Mouse (Mus musculus) liver, embryonic 14.5 days (tissue): ENCODE results near the gene Gnptab. TPM values are rescaled to one million over a fixed set of nuclear protein-coding genes. Genes with fewer than 3 reads are reported as not detected.

ENCODE experiments used
- ATAC-seq: fragments of 200-750 bp; cut with Nextera tagmentation; 2 replicates; pipeline ENCODE4 v1.8.0; 2017; ENCODE audit warnings: moderate number of reproducible peaks, mild to moderate bottlenecking, moderate library complexity; ENCODE audit not compliant: insufficient read depth
- DNase-seq, 3 experiments: peaks; one replicate each; pipeline ENCODE4 v3.0.0-alpha.2; 2012 to 2013; ENCODE audit warnings: low read depth in 3 of 3, low spot score in 3 of 3
- H3K27ac ChIP-seq: fragments of 300-500 bp; sonication (generic); 2 replicates; pipeline ENCODE4 v1.5.1; 2014; ENCODE audit warnings: moderate library complexity, mild to moderate bottlenecking, control low read depth, inconsistent platforms
- H3K27me3 ChIP-seq: fragments of 300-500 bp; sonication (generic); 2 replicates; pipeline ENCODE4 v1.6.1; 2014; ENCODE audit warnings: mild to moderate bottlenecking, low read length, moderate library complexity; ENCODE audit not compliant: control insufficient read depth, insufficient read depth
- H3K36me3 ChIP-seq: fragments of 300-500 bp; sonication (generic); replicated peaks from 2 replicates; pipeline ENCODE4 v1.6.1; 2014; ENCODE audit warnings: low read depth; ENCODE audit not compliant: control insufficient read depth, insufficient read depth
- H3K4me1 ChIP-seq, 2 experiments: fragments of 200-500 bp in 1 of 2; fragments of 300-500 bp in 1 of 2; sonication (generic) in 1 of 2; replicated peaks; 2 replicates each; pipeline ENCODE4 v1.6.1; 2012 to 2014; ENCODE audit warnings: antibody characterized with exemption in 1 of 2, inconsistent platforms in 1 of 2, low read length in 1 of 2; ENCODE audit not compliant: control insufficient read depth in 2 of 2, insufficient read depth in 2 of 2
- H3K4me2 ChIP-seq: fragments of 300-500 bp; sonication (generic); 2 replicates; pipeline ENCODE4 v1.6.1; 2014; ENCODE audit warnings: low read depth, mild to moderate bottlenecking, control low read depth, moderate library complexity
- H3K4me3 ChIP-seq, 2 experiments: fragments of 200-500 bp in 1 of 2; fragments of 300-500 bp in 1 of 2; sonication (generic) in 1 of 2; 2 replicates each; pipeline ENCODE4 v1.5.1; 2012 to 2014; ENCODE audit warnings: low read depth in 2 of 2, low read length in 2 of 2, mild to moderate bottlenecking in 2 of 2, control low read depth in 1 of 2, inconsistent platforms in 1 of 2, moderate library complexity in 1 of 2; ENCODE audit not compliant: insufficient read depth in 1 of 2
- H3K9ac ChIP-seq: fragments of 300-500 bp; sonication (generic); replicated peaks from 2 replicates; pipeline ENCODE4 v1.6.1; 2014; ENCODE audit warnings: mild to moderate bottlenecking, control low read depth, moderate library complexity
- H3K9me3 ChIP-seq: fragments of 300-500 bp; sonication (generic); 2 replicates; pipeline ENCODE4 v1.6.1; 2016; ENCODE audit warnings: low read length, mixed read lengths; ENCODE audit not compliant: control insufficient read depth
- CTCF ChIP-seq: IDR thresholded peaks from 2 replicates; pipeline ENCODE4 v1.5.1; 2016; ENCODE audit warnings: antibody characterized with exemption, low read depth, control low read depth
- EP300 ChIP-seq: IDR thresholded peaks from 2 replicates; pipeline ENCODE4 v1.6.1; 2016; ENCODE audit warnings: antibody characterized with exemption, low read depth
- WGBS: fragments of 180-500 bp; shearing (Covaris S2); extraction: QIAGEN DNeasy Blood & Tissue Kit; methylation state at CpG from one replicate; pipeline ENCODE4 v1.1.7; 2014; ENCODE audit not compliant: insufficient replicate concordance; 5-methylcytosine and 5-hydroxymethylcytosine counted together
- polyA plus RNA-seq, 2 experiments: library from polyadenylated mRNA; depleted of rRNA in 1 of 2; stranded (reverse) in 1 of 2; unstranded in 1 of 2; fragments of >200 nt; fragmentation: Nextera tagmentation in 1 of 2; extraction: Ambion mirVana in 1 of 2; gene quantifications; 2 replicates each; pipeline versions ENCODE4 v1.2.1 to v1.2.3; 2012 to 2014

Gnptab gene
- polyA plus RNA-seq, 2 experiments = 2.3 to 4.9 TPM

DNA sequence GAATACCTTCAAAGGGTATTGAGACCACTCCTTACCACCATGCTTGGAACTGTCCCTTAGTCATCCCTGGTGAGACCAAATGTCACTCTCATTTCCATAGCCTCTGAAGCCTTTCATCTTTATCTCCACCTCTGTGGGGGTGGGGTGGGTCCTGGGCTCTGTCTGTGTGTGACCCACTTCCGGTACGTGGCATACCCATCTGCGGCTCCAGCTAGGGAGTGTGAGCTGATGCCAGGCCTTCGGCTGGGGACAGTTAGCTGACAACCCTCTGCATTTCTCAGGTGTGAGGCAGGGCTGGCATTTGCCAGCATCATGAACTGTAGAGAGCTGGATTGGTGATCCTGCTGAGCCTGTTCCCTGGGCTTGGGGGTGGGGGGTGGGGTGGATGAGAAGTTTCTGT is 10.6 kb downstream of the Gnptab start:
- no peak for TF ChIP-seq EP300
- no peak for TF ChIP-seq CTCF
- H3K27me3 ChIP-seq = no peaks in the 10 kb centered on the region
- H3K4me2 ChIP-seq = no peak overlapping the region
- no peaks in the 10 kb centered on the region for H3K36me3 ChIP-seq
- no peak overlapping the region for H3K9ac ChIP-seq
- WGBS = 17% methylated on average over 4 of the region's 4 CpGs
- no peak for DNase-seq
- no peak for ATAC-seq
- no peak overlapping the region for H3K27ac ChIP-seq
- peaks cover 5 to 25% of the 10 kb centered on the region in 2 experiments for H3K4me1 ChIP-seq
- no peaks in the 10 kb centered on the region for H3K9me3 ChIP-seq
- no peak overlapping the region for H3K4me3 ChIP-seq

DNA sequence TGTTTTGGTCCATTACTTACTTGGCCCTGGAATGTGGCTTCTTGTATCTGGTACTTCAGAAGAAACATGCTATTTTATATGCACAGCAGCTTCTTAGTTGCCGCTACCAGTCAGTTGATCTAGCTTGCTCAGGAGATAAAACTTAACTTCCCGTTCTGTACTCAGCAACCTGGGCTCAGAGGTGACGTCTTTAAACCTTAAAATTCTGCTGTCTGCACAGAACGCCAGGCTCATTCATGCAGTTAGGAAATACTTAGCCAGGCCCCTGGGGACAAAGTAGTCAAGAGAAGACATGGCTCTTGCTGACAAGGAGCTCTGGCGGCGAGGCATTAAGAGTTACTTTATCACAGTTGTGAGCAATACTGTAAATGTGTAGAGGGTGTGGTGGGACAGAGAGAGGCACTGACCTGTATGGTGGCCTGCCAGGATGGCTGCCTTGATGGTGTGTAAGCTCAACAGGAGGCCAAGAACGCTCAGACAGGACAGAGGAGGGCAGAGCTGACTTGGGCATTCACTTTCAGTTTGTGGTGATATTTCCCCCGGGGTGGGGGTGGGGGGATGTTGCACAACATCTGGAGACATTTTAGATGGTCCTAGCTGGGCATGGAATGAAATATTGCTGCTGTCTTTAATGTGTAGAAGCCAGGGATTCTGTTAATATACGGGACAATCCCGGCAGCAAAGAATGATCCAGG is 11.3 kb downstream of the Gnptab start:
- 36% methylated on average over 10 of the region's 10 CpGs for WGBS
- no peak overlapping the region for H3K4me3 ChIP-seq
- no peaks in the 10 kb centered on the region for H3K9me3 ChIP-seq
- no peak for TF ChIP-seq CTCF
- TF ChIP-seq EP300 = no peak
- H3K9ac ChIP-seq = no peak overlapping the region
- DNase-seq (no peak), ATAC-seq (no peak)
- H3K4me2 ChIP-seq = peak overlapping the region; percentile 13; the same call in 1 of the 2 replicates
- no peak overlapping the region for H3K27ac ChIP-seq
- H3K36me3 ChIP-seq = no peaks in the 10 kb centered on the region
- H3K4me1 ChIP-seq = peaks cover 5 to 23% of the 10 kb centered on the region in 2 experiments
- H3K27me3 ChIP-seq = no peaks in the 10 kb centered on the region

DNA sequence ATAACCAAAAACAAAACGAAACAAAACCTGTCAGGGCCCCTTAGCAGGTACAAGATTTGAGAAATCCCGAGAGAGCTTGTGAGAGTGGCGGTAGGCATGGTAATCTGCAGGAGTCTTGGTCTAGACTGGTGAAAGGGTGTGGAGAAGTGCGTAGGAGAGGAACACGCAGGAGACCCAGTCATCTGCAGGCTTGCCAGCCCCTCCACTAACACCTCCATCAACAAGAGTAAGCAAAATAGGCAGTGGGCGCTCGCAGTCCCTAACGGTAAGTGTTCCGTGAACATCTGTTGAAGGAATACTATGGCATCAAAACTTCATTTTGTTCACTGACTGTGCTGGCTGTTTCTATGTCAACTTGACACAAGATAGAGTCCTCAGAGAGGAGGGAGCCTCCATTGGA is 12.6 kb downstream of the Gnptab start:
- DNase-seq (no peak), ATAC-seq (no peak)
- 77% methylated on average over 9 of the region's 9 CpGs for WGBS
- H3K36me3 ChIP-seq = no peaks in the 10 kb centered on the region
- H3K4me1 ChIP-seq = peaks cover 0 to 12% of the 10 kb centered on the region in 2 experiments; a peak in 2 of 4 replicates
- TF ChIP-seq EP300 = no peak
- TF ChIP-seq CTCF = no peak
- no peaks in the 10 kb centered on the region for H3K9me3 ChIP-seq
- no peak overlapping the region for H3K27ac ChIP-seq
- H3K4me3 ChIP-seq = no peak overlapping the region
- H3K9ac ChIP-seq = no peak overlapping the region
- no peak overlapping the region for H3K4me2 ChIP-seq
- H3K27me3 ChIP-seq = no peaks in the 10 kb centered on the region

DNA sequence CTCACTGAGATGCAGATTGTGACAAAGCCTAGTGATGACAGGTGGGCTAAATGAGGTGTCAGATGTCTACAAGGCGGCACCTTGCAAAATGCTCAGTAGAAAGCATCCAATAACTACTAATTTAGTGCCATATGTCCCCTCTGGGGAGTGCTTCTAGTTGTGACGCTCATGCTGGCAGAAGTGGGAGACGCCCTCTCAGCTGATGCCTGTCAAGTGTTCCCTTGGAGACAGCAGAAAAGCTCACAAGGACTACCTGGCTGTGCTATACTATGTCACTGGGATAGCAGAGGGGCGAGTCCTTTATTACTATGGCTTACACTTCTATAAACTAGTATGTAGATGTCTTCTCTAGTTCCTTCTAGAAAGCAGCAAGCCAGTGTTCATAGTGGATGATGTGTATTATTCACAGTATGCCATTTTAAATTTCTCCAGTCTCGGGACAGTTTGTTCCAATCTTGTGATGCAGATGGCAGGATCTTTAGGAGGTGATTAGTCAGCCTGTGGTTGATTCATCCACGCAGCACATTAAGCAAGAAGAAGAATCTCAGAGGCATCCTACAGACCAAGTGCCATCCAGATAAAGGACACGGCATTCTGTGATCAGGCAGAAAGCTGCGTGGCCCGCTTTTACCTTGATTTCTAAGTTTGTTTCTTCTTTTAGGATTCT is 13.4 kb downstream of the Gnptab start:
- Histone ChIP-seq H3K36me3 (no peaks in the 10 kb centered on the region), H3K27me3 (no peaks in the 10 kb centered on the region), H3K27ac (no peak overlapping the region), H3K9me3 (no peaks in the 10 kb centered on the region), H3K9ac (no peak overlapping the region), H3K4me2 (no peak overlapping the region), H3K4me1 (peaks cover 0 to 12% of the 10 kb centered on the region in 2 experiments; a peak in 2 of 4 replicates), H3K4me3 (no peak overlapping the region)
- no peak for ATAC-seq
- no peak for DNase-seq
- TF ChIP-seq EP300 (no peak), CTCF (no peak)
- WGBS = 68% methylated on average over 9 of the region's 9 CpGs

DNA sequence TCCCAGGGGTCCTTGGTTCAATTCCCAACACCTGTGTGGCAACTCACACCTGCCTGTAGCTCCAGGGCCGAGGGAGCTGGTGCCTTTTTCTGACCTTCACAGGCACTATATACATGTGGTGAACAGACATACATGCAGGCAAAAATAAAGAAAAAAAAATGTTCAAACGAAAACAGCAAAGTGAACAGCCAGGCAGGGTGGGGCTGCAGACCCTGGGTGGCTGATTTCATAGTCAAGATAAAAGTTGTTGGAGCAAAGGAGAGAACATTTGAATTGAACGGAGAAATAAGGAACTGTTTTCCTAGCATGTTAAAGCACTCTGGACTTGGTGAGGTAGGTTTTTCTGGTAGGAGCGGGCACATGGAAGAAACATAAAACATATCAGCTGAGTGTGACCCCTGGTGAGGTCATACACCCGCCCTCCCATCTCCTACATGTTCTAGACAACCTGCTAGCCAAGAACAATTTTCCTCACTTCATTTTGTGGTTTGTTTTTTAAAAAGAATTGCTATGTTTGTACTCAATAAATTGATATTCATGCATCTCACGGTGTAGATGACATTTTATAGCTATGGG is 19.8 kb downstream of the Gnptab start:
- Histone ChIP-seq H3K27me3 (no peaks in the 10 kb centered on the region), H3K9ac (0 out of 2 replicates have a peak overlapping the region, but pooled peaks have one; percentile 18), H3K36me3 (no peaks in the 10 kb centered on the region), H3K4me3 (no peak overlapping the region), H3K4me1 (no peaks in the 10 kb centered on the region; a peak in 1 of 4 replicates), H3K27ac (no peak overlapping the region), H3K4me2 (no peak overlapping the region), H3K9me3 (no peaks in the 10 kb centered on the region)
- 53% methylated on average over 6 of the region's 6 CpGs for WGBS
- TF ChIP-seq CTCF (no peak), EP300 (no peak)
- ATAC-seq (no peak), DNase-seq (no peak)
